Mouse (Mus musculus): Measurements from ENCODE around the gene Cables2. TPM values are rescaled to one million over a fixed set of nuclear protein-coding genes. Genes with fewer than 3 reads are reported as not detected.
A peak's percentile ranks its signal among the peaks of the same experiment; 100 is the strongest.

Gene Cables2
- 10 to 100 TPM; 26.0 to 29.0 TPM for total RNA-seq (2021)
- long read RNA-seq, experiment 1, full-length matches to known transcripts = 31 of 72 reads
- long read RNA-seq, experiment 1, partial matches to known transcripts = 4 of 72 reads
- long read RNA-seq, experiment 1, other reads (novel, unspliced or antisense) = 37 of 72 reads
- long read RNA-seq, experiment 2, full-length matches to known transcripts = 35 of 64 reads
- long read RNA-seq, experiment 2, partial matches to known transcripts = 2 of 64 reads
- long read RNA-seq, experiment 2, other reads (novel, unspliced or antisense) = 27 of 64 reads

GRCm38 (mm10) chr2:180273394-180274244 is at the start of gene Cables2:
TSS of gene Cables2 (minus strand) at chr2:180273496.
- peak; percentile 85 to 91 for DNase-seq (ENCODE audit: extremely low spot score in 1 of 2, low spot score in 2 of 2)
- TF ChIP-seq CTCF (IDR thresholded peaks at IDR 0.05) = no peak
- H3K27ac ChIP-seq = peak within 1 kb of the TSS; percentile 84
- intact Hi-C loops (cut with DNase I) = no loop called here
- peak within 1 kb of the TSS; percentile 81 for H3K4me3 ChIP-seq

- no peak for DNase-seq (ENCODE audit: extremely low spot score in 1 of 2, low spot score in 2 of 2)
- intact Hi-C loops (cut with DNase I) = no loop called here
- H3K27ac ChIP-seq = no peak overlapping the region
- no peak for TF ChIP-seq CTCF (IDR thresholded peaks at IDR 0.05)
- H3K4me3 ChIP-seq = no peak overlapping the region
These were observed 49.5 kb upstream of the Cables2 start for GRCm38 (mm10) chr2:180322674-180323355.

- Histone ChIP-seq H3K27ac (no peak overlapping the region), H3K4me3 (no peak overlapping the region)
- intact Hi-C loops (cut with DNase I) = no loop called here
- no peak for TF ChIP-seq CTCF (IDR thresholded peaks at IDR 0.05)
- no peak for DNase-seq (ENCODE audit: extremely low spot score in 1 of 2, low spot score in 2 of 2)
These were observed 46.9 kb upstream of the Cables2 start for GRCm38 (mm10) chr2:180320216-180320615.

GRCm38 (mm10) chr2:180317591-180317990 is 44.3 kb upstream of the Cables2 start:
- no peak for TF ChIP-seq CTCF (IDR thresholded peaks at IDR 0.05)
- no peak for DNase-seq (ENCODE audit: extremely low spot score in 1 of 2, low spot score in 2 of 2)
- Histone ChIP-seq H3K4me3 (no peak overlapping the region), H3K27ac (no peak overlapping the region)
- intact Hi-C loops (cut with DNase I) = no loop called here

GRCm38 (mm10) chr2:180314292-180314691 is 41.0 kb upstream of the Cables2 start:
- no peak overlapping the region for H3K4me3 ChIP-seq
- H3K27ac ChIP-seq = no peak overlapping the region
- TF ChIP-seq CTCF (IDR thresholded peaks at IDR 0.05) = no peak
- intact Hi-C loops (cut with DNase I) = no loop called here
- DNase-seq (ENCODE audit: extremely low spot score in 1 of 2, low spot score in 2 of 2) = no peak

DNA sequence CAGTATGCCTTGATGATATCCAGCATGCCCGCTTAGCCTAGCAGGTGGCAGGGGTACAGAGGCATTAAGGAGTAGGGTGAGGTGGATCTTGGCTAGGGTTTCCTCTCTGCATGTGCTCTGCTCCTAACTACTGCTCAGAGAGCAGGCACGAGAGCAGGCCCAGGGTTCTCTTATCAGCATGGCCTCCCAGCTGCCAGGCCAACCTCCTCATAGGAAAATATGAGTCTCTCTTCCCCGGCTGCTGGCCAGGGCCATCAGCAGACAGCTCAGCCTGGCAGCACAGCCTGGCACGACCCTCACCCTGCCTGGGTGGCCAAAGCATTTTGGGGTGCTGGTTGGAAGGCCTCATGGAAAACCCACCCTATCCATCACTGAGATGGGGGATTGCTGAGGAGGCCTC is 37.9 kb upstream of the Cables2 start:
- Histone ChIP-seq H3K4me3 (no peak overlapping the region), H3K27ac (no peak overlapping the region)
- intact Hi-C loops (cut with DNase I) = no loop called here
- no peak for TF ChIP-seq CTCF (IDR thresholded peaks at IDR 0.05)
- no peak for DNase-seq (ENCODE audit: extremely low spot score in 1 of 2, low spot score in 2 of 2)

GRCm38 (mm10) chr2:180307680-180308079 is 34.4 kb upstream of the Cables2 start:
- H3K27ac ChIP-seq = no peak overlapping the region
- no peak for TF ChIP-seq CTCF (IDR thresholded peaks at IDR 0.05)
- no peak for DNase-seq (ENCODE audit: extremely low spot score in 1 of 2, low spot score in 2 of 2)
- no peak overlapping the region for H3K4me3 ChIP-seq
- intact Hi-C loops (cut with DNase I) = no loop called here

DNA sequence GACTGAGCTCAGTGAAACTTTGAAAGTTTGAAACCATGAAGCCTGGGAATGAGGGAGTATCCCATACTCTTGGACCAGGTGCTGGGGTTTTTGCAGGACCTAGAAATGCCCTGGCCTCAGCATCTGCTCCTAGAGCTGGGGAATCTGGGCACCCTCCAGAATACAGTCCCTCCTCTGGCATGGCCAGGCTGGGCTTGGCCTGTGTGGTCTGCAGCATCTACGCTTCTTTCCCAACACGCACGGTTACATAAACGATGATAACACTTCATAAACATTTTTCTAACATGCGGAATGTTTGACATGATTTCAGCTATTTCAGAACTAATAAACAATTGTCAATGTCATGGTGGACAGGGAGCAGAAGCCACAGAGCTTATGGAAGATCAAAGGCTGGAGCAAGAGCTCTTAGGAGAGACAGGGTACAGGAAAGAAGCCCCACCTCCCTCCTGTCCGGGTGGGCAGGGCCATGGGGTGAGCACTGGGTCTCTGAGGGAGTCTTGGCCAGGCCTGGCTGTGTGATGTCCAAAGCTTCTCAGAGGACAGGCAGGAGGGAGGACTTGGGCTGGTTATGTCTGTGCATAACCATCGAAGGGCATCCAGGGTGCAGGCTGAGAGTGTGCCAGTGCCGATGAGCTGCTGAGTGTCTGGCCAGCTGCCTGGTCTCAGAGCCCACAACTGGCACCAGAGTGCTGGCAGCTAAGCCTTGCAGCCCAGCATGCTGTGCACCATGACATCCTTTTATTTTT is 33.3 kb upstream of the Cables2 start:
- no peak for DNase-seq (ENCODE audit: extremely low spot score in 1 of 2, low spot score in 2 of 2)
- intact Hi-C loops (cut with DNase I) = no loop called here
- Histone ChIP-seq H3K27ac (no peak overlapping the region), H3K4me3 (no peak overlapping the region)
- TF ChIP-seq CTCF (IDR thresholded peaks at IDR 0.05) = no peak

GRCm38 (mm10) chr2:180306009-180306408 is 32.7 kb upstream of the Cables2 start:
- DNase-seq (ENCODE audit: extremely low spot score in 1 of 2, low spot score in 2 of 2) = no peak
- TF ChIP-seq CTCF (IDR thresholded peaks at IDR 0.05) = no peak
- no peak overlapping the region for H3K27ac ChIP-seq
- intact Hi-C loops (cut with DNase I) = no loop called here
- no peak overlapping the region for H3K4me3 ChIP-seq

DNA sequence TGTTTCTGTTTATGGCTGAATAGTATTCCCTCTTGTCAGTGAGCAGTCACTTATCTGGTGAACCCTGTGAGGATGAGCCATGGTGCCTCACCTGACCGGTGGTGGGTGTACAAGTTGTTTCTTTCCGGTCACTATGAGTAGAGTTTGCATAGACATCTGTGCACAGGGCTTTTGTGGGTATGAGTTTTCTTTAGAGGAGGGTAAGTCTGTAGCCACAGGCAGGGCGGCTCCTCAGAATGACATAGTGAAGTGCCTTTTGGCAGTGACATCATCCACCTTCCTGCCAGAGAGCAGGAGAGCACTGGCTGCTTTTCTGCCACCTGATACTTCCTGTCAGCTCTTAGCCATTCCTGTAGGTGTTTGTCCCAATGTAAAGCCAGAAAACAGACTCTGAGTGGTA is 32.2 kb upstream of the Cables2 start:
- no peak overlapping the region for H3K27ac ChIP-seq
- intact Hi-C loops (cut with DNase I) = no loop called here
- DNase-seq (ENCODE audit: extremely low spot score in 1 of 2, low spot score in 2 of 2) = no peak
- H3K4me3 ChIP-seq = no peak overlapping the region
- no peak for TF ChIP-seq CTCF (IDR thresholded peaks at IDR 0.05)

- TF ChIP-seq CTCF (IDR thresholded peaks at IDR 0.05) = no peak
- H3K4me3 ChIP-seq = no peak overlapping the region
- H3K27ac ChIP-seq = no peak overlapping the region
- intact Hi-C loops (cut with DNase I) = no loop called here
- DNase-seq (ENCODE audit: extremely low spot score in 1 of 2, low spot score in 2 of 2) = no peak
These were observed 31.3 kb upstream of the Cables2 start for GRCm38 (mm10) chr2:180304554-180304953.

All from left cerebral cortex, adult 2 months (tissue).